Mouse (Mus musculus) right cerebral cortex, postnatal 14 days (tissue): ENCODE results near the gene Plekhg5.

ENCODE experiments used
- DNase-seq: peaks from one replicate; pipeline ENCODE4 v3.0.0; 2022

Gene Plekhg5

DNA sequence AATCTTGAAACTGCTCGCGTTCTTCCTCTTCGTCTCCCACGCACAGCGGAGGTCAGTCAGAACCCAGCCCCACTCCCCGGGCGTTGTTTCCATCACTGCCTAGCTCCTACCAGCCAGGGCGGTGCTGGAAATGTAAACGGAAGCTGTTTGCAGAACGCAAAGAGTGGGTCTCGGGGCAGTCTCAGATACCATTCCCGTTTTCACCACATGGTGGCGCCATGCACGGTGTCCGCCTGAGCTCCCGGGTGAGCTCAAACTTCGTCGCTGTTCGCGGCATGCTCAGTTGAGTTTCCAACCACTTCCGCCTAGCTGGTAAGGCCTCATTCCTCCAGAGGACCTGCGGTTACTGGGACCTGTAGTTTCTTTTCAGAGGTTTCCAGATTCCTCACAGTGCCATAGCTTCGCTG lies 81.5 kb downstream of the Plekhg5 start:
- peak; percentile 89 for DNase-seq

- DNase-seq = no peak
Measured at GRCm38 (mm10) chr4:152155019-152155418, 82.7 kb downstream of the Plekhg5 start.

DNA sequence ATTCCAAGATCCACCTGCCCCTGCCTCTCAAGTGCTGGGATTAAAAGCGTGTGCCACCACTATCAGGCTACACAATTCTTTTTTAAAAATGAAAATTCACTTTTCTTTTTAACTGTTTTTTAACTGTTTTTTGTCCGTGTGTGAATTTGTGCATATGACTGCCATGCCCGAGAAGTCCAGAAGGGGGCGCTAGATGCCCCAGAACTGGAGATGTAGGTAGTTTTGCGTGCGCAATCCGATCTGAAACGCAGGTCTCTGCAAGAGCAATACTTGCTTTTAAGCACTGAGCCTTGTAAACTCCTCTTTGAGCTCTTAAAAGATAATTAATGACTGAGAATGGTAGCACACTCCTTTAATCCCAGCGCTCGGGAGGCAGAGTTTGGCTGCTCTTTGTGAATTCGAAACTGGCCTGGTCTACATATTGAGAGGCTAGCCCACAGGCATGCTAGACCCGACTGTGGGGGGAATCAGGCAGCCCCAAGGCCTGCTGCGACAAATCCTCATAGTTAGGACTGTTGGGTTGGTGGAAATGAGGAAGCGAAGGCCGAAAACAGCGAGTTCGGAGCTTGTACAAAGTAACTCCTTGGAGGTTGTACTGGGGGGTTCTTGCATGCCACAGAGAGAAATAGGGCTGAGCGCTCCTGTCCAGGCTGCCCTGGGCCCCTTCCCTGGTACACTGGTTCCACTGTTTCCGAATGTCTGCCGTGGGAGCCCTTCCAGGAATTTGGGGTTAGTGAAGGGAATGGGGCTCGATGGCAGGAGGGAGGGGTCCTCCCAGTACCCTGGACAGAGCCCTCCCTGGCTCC lies 85.7 kb downstream of the Plekhg5 start:
- DNase-seq = peak; percentile 55

DNA sequence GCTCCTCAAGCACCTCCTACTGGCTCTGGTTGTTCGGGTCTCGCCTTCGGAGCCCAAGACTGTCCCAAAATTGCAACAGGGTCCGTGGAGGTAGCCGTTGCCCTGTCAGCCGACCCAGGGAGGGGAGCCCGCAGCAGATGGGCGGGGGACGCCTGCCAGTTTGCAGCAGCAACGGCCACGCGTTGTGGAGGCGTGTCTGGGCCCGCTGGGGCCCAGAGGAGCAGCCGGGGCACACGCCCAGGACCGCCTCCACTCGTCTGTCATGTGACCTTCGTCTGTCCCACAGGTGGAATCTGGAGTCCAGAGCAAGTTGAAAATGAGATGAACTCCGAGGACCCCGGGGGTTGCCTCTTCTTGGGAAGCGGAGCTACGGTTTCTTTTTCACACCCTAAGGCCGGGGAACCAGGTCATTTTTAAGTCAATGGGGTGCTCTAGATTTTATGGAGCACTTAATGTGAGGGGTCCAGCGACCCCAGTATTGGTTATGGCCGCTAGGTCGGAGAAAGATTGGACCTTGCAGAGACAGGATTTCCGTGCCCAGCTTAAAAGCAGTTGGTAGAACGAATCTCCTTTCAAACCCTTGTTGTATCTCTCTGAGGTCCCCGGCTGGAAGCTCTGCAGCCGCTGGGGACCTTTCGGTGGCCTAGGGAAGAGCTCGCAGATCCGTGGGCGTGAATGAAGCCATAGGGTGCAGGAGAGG lies 86.4 kb downstream of the Plekhg5 start, which contains the start of gene Hes2:
Gene Hes2, plus strand, starts transcription at position 283 of the 700 bp plus-strand sequence.
- DNase-seq = no peak

- no peak for DNase-seq
Measured at GRCm38 (mm10) chr4:152159285-152159678, 87.0 kb downstream of the Plekhg5 start.

DNA sequence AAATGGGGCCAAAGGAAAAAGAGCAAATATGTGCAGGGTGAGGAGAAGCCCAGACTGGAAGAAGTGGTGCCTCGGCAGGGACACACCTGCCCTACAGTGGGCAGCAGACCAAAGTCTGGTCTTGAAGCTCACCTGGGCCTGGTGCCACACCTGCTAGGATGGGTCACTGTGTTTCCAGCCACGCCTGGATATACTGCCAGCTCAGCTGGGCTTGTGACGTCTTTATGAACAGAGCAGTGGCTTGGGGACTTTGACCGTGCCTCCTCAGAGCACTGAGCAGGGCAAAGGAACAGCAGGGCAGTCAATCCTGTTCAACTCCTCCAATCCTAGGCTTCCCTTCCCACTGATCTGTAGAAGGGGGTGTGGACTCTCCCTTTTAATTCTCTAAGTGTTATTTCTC lies 88.5 kb downstream of the Plekhg5 start:
- no peak for DNase-seq

DNA sequence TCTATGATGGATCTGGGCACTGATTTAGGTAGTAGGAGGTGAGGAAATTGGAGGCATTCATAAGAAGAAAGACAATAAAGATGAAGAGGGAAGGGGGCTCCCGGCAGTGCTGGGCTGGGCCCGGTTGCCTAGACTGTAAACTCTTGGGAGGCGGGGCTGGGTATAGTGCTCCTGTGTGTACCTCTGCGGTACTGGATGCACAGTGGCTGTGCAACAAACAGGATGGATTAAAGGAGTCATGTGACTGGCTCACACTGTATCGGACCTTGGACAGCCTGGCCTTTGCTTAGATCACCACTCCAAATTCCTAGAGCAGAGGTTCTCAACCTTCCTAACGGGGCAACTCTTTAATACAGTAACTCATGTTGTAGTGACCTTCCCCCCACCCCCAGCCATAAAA lies 89.3 kb downstream of the Plekhg5 start:
- no peak for DNase-seq

DNA sequence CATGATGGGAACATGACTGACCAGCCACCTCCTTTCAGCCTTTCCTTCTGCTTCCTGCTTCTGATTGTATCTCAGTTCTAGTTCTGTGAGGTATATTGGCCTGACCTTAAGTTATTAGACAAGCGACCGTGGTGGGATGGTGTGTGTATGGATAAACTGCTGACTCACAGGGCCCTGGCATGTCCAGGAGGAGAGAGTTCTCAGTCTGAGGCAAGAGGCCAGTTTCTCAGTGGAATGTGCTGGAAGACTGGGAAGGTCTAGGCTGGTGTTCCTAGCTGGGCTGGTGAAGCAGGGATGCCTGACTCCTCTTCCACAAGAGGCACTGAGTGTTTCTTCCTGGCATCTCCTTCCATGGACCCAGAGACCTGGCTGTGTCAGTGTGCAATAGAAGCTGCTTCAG lies 90.5 kb downstream of the Plekhg5 start:
- DNase-seq = no peak
